Comparison of ENCODE assay signal across 8 mouse cellular contexts in the genomic region with DNA sequence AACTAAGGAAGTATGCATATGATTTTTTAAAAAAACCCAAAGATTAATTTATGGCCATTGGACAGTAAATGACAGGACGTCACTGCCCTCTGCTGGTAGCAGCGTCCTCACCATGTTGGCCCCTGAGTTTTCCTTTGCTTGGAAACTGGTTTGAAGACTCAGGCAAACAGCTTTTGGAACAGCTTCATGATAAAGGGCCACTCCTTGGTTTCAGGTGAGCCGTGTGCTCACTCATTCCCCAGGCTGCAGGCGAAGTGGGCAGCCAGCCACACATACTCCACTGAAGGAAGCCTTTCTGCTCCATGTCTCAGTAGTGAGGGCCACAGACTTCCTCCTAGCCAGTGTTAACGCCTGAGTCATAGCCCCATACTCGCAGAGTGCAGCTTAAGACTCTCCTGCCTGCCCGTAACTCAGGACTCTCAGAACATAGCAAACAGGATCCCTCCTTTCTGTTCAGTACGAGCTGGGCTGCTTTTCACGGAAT.
DNase-seq lines count a peak whose midpoint lies in the region; ATAC-seq and TF ChIP-seq lines count a peak whose summit lies in the region.

No protein-coding gene starts in this region.

- peak; percentile 82 for ATAC-seq in frontal cortex, adult (ENCODE audit: low TSS enrichment)
- 0 out of 2 replicates have a peak, but pooled peaks have one; percentile 30 for ATAC-seq in kidney, embryonic 15.5 days (replicated peaks; ENCODE audit: low FRiP score)

- 36% methylated on average over 9 of the region's 9 CpGs for WGBS in kidney, embryonic 15.5 days

- no peak overlapping the region for H3K27ac ChIP-seq in CH12.LX (ENCODE audit: insufficient read depth, low read depth)
- no peak overlapping the region for H3K27ac ChIP-seq in kidney, embryonic 15.5 days

- H3K27me3 ChIP-seq in CH12.LX (replicated peaks), result peaks cover 4% of the 10 kb centered on the region
- peaks cover 3% of the 10 kb centered on the region; the same call in 1 of the 2 replicates for H3K27me3 ChIP-seq in kidney, embryonic 15.5 days

- in situ Hi-C loops in CH12.LX (cut with MboI; ENCODE audit: low pct_ligation_motif_present, low pct_unique_long_range_greater_than_20kb, low sequenced_read_pairs), result no loop called here

- TF ChIP-seq RAD21 in CH12.LX (IDR thresholded peaks at IDR 0.05; ENCODE audit: low read depth, low read length), result peak; percentile 97

- peaks cover 7 to 12% of the 10 kb centered on the region in 2 experiments for H3K4me1 ChIP-seq in CH12.LX (ENCODE audit: control insufficient read depth in 1 of 2, insufficient read depth in 2 of 2)
- peaks cover 17% of the 10 kb centered on the region for H3K4me1 ChIP-seq in kidney, embryonic 15.5 days

- no peaks in the 10 kb centered on the region for H3K79me2 ChIP-seq in CH12.LX (replicated peaks; ENCODE audit: control insufficient read depth, extremely low read depth, insufficient read depth, poor library complexity, severe bottlenecking)

- TF ChIP-seq POLR2A in CH12.LX (IDR thresholded peaks at IDR 0.05; ENCODE audit: low read depth, low read length), result no peak

- DNase-seq in 3134 (ENCODE audit: extremely low read depth, insufficient read length, low spot score), result peak; percentile 54
- DNase-seq in CH12.LX (ENCODE audit: extremely low read depth), result peak; percentile 76
- DNase-seq in c-Kit-positive CD71-positive TER-119-negative erythroid progenitor cells, embryonic 14.5 days (ENCODE audit: low read depth), result peak; percentile 58
- peak; percentile 79 for DNase-seq in liver
- DNase-seq in retina, postnatal 1 day, result peak; percentile 60
- DNase-seq in urinary bladder, postnatal 25 days (ENCODE audit: low spot score), result peak; percentile 76

- H3K36me3 ChIP-seq in CH12.LX (replicated peaks in 1 of 2; ENCODE audit: control insufficient read depth in 1 of 2, insufficient read depth in 1 of 2, low read length in 1 of 2), result no peaks in the 10 kb centered on the region
- H3K36me3 ChIP-seq in kidney, embryonic 15.5 days, result no peaks in the 10 kb centered on the region

- no peak overlapping the region for H3K9ac ChIP-seq in CH12.LX (ENCODE audit: insufficient read depth, low read depth)
- no peak overlapping the region for H3K9ac ChIP-seq in kidney, embryonic 15.5 days

- peak; percentile 87 to 96 for TF ChIP-seq CTCF in CH12.LX (conservative IDR thresholded peaks at IDR 0.05 in 1 of 2, IDR thresholded peaks at IDR 0.05 in 1 of 2; ENCODE audit: low read depth in 2 of 2, low read length in 2 of 2)

- no peak for TF ChIP-seq EP300 in CH12.LX (IDR thresholded peaks at IDR 0.05; ENCODE audit: low read length)

- H3K4me2 ChIP-seq in CH12.LX (ENCODE audit: insufficient read depth, low read depth, poor library complexity, severe bottlenecking), result no peak overlapping the region
- H3K4me2 ChIP-seq in kidney, embryonic 15.5 days, result no peak overlapping the region

- no peaks in the 10 kb centered on the region for H3K9me3 ChIP-seq in CH12.LX (replicated peaks; ENCODE audit: low read length)
- no peaks in the 10 kb centered on the region for H3K9me3 ChIP-seq in kidney, embryonic 15.5 days (replicated peaks)

- dilution Hi-C loops in CH12.LX (cut with MboI; ENCODE audit: extremely low pct_ligation_motif_present, extremely low pct_unique_long_range_greater_than_20kb, low sequenced_read_pairs), result no loop called here

- no peak overlapping the region for H3K4me3 ChIP-seq in CH12.LX (replicated peaks in 1 of 3; ENCODE audit: low read depth in 2 of 3, low read length in 2 of 3, poor library complexity in 1 of 3)
- H3K4me3 ChIP-seq in kidney, embryonic 15.5 days (replicated peaks), result no peak overlapping the region

TF ChIP-seq in CH12.LX, 34 proteins besides CTCF, POLR2A, EP300 and RAD21:
- no peak for TF ChIP-seq USF1 (IDR thresholded peaks at IDR 0.05; ENCODE audit: low read depth, low read length)
- TF ChIP-seq SMC3 (IDR thresholded peaks at IDR 0.05; ENCODE audit: low read depth, low read length), result peak; percentile 98
- peak; percentile 96 for TF ChIP-seq ZC3H11A (IDR thresholded peaks at IDR 0.05; ENCODE audit: low read depth, low read length)
- TF ChIP-seq ZNF384 (IDR thresholded peaks at IDR 0.05; ENCODE audit: low read depth, low read length), result peak; percentile 92
- no peak for TF ChIP-seq TCF12 (IDR thresholded peaks at IDR 0.05; ENCODE audit: low read depth, low read length)
